Mouse (Mus musculus) CD4-positive helper T cell, adult 2 months (primary cell): ENCODE results near the gene Ebf4.

Experiments used
- DNase-seq: peaks from one replicate; pipeline ENCODE4 v3.0.0-alpha.2; 2012; ENCODE audit warnings: low read depth, missing footprints, low spot score

The Ebf4 gene

DNA sequence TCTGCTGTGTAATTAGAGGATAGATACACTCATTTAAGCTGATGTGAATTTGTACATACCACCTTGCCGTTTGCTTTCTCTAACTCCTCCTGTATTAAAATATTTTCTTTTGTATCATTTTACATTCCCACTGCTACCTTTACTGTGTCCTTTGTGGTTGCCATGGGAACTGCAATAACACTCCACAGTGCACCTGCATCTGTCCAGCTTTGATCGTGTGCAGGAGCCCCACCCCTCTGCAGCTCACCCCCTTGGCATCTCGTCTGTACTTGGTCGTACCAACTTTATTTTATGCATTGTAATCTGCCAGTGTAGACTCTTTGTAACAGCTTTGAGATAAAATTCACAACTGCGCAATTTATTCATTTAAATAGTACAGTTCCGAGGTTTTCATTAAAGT, 88.9 kb downstream of the Ebf4 start:
- DNase-seq, result no peak

DNA sequence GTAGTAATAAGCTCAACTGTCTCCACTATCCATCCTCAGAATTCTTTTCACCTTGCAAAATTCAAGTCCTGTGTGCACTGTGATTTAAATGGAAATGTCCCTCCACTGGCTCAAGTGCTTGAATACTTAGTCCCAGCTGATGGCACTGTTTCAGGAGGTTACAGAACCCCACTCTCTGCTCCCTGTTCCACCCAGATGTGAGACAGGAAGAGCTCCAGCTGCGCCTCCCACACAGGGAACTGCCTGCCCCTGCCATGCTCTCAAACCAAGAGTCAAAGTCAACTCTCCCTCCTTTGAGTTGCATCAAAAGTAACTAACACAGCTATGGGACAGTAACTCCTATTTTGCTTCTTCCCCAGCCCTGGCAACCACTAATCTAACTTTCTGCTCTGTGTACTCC, 91.2 kb downstream of the Ebf4 start:
- no peak for DNase-seq

DNA sequence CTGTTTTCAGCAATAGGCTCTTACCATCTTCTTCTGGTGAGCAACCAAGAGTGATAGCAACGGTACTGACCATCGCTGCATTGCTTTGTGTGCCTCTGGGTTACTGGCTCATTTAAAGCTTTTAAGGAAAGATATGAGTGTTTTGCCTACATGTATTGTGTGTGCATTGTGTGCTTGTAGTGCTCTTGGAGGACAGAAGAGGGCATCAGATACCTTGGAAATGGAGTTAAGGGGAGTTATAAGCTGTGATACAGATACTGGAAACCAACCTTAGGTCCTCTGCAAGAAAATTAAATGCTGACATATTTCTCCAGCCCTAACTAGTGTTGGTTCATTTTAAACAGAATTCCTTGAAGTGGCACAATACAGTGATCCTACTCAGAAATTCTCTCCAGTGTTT, 93.8 kb downstream of the Ebf4 start:
- DNase-seq, result no peak

DNA sequence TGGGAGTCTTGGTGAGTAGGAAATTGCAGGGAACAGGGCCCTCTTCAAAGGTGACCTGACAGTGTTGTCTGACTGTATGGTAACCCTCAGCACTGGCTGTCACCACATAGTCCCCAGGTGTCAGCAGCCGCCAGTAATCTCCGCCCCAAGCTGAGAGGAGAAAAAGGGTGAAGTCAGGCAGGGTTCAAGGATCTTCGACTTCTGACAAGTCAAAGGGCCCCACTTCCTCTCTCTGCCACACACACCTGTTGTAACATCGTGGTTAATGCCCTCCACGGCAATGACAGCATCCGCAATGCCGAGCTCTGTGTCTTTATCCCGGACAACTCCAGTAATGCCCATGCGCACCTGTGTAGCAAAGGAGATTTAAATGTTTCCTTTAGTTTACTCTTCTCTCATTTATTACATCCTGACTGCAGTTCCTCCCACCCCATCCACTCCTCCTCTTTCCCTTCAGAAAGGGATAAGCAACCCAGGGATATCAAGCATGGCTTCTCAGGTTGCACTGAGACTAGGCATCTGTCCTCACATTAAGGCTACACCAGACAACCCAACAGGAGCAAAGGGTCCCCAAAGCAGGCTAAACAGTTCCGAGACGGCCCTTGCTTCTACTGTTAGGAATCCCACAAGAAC, 96.1 kb downstream of the Ebf4 start:
- DNase-seq, result no peak

DNA sequence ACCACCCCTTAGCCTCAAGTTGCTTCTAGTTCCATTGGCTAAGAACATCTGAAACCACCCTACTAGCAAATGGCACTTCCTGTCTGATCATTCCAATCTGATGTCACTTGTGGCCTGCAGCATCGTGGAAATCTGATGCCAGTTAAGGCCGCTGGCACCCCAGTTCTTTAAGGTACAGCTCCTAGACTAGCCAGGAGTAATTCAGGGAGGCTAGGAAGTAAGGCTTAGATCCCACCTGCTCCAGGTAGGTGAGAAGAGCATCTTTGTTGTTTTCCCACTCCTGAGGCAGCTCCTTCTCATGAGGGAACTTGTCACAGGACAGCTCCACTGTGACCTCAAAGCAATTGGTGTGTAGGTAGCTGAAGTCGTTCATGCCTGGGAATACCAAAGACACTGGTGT, 97.9 kb downstream of the Ebf4 start:
- DNase-seq, result no peak

DNA sequence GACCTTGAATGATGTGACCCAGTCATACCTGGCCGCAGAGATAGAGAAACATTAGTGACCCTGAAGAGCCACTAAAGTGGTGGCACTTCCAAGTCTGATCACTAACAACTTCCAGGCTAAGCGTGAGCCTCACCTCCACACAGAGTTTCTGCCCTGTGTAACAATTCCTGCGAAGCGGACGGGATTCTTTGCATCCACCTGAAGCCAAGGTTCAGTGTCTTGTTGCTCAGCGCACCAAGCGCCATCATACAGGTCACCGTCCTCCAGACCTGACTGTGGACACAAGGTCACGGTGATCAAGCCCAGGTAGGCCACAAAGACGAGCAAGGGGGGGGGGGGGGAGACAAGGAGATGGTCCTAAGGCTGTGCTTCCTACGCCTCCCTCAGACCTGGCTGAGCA, 100.7 kb downstream of the Ebf4 start:
- DNase-seq, result no peak

DNA sequence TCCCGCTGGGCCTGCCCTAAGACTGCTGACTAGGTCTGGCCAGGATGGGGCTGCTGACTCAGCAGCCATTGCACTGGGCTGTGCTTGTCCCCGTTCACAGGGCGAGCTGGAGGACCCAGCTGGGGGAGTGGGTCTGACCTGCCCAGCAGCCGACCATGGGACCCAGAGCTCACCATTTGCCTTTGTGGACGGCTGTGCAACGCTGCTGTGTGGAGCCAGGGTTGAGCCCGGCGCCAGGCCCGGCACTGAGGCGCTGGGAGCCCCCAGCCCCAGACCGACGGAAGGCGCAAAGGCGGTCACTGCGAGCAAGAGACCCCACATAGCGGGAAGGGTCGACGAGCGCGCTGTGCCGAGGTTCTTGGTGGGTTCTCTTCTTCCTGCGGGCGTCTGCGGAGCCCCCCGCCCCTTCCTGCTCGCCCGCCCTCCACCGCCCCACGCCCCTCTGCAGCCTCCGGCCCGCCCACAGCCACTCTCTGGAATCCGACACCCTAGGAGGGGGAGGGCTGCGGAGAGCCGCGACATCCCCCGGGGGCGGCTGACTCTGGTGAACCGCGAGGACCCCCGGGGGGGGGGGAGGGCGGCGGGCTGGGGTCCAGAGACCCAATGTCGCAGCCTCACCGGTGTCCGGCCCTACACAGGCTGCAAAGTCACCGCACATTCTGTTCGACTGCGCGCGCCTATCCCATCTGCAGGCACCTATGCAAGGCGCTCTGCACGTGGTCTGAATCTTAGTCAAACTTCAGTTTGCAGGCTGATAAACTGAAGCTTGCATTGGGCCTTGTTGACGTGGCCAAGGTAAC, 102.4 kb downstream of the Ebf4 start, which contains the start of gene Cpxm1:
Gene Cpxm1 (minus strand): TSS at position 389 of the 800 bp plus-strand sequence.
- no peak for DNase-seq

DNA sequence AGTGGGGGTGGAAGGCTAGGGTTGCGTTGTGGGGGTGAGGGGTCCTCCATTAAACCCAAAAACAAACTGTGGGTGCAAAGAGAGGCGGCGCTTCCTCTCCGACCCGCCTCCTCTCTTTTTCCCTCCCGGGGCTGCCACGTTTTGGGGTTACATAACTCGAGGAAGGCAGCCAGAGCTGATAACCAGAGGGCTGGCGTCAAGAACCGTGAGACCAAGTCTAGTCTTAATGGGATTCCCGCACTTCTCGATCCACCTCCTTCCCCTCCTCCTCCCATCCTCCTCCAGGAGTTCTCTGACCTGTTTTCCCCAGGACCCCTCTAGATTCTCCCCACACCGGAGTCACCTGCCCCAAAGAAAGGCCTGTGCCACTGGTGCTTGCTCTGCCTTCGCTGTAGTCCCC, 103.1 kb downstream of the Ebf4 start:
- DNase-seq, result no peak

DNA sequence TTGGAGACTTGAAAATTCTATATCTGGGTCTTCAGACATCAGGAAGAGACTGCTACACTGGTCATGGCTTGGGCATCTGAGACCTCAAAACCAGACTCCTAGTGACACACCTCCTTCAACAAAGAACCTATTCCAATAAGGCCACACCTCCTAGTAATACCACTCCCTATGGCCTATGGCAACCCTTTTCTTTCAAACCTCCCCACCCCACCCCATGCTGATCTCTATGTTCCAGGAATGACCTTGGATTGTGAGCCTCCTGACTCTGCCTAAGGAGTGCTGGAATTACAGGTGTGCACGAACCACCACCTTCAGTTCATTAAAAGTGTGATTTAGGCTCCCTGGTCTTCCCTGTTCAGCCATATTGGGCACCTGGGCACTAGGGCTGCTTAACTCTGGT, 105.1 kb downstream of the Ebf4 start:
- DNase-seq, result no peak

DNA sequence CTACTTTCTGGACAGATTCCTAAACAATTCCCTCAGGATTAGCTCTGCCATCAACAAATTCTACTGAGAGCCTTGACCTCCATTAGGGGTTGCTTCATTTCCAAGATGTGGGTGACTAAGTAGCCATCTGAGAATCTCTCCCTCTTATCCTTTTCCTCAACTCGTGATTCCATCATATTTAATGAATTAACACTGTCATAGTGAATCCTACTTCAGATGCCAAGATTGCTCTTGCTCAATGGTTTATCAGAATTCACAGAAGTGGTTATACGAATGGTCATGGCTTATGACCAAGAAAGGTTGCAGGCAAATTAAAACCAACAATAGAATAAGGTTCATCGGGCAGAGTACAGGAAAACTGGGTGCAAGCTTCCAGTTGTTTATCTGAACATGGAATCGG, 106.9 kb downstream of the Ebf4 start:
- no peak for DNase-seq

DNA sequence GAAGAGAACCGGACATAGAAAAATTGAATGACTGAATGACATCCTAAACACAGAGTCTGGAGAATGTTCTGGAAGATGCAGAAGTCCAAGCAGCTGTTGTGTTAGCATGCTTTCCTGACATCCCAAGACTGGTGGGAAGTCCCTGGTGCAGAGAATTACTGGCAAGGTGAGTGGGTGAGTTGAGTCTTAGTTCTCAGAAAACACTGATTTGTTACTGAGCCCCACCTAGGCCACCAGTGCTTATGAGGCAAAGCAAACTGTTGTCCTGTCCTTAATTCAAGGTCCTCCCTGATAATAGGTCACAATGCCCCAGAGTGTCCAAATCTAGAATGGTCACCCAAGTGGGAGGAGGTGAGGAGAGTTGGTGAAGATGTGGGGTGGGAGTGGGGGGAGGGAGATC, 110.0 kb downstream of the Ebf4 start, which contains the start of the genes Gm28372 and 1700020A23Rik:
Gene Gm28372 (plus strand): TSS at position 301 of the 400 bp plus-strand sequence.
Gene 1700020A23Rik (plus strand): TSS at position 321 of the 400 bp plus-strand sequence.
- DNase-seq, result no peak

DNA sequence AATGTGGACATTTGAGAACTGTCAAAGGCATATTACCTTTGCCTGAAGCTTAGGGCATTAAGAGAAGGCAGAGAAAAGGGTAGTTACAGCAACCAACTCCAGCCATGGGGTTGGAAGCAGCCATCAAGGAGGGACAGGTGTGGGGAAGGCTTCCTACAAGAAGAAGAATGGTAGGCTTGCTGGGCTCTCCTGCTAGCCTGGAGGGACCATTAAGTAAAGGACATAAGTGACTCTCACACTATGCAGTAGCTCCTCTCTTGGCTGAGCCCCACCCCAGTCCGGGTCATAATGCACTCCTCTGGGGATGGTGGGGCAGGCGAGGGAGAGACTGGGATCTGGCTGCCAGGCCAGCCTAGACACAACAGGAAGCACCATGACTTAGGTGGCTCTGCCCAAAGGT, 111.2 kb downstream of the Ebf4 start, which contains the start of gene Tmem239:
Gene Tmem239 (plus strand): TSS at position 301 of the 400 bp plus-strand sequence.
- DNase-seq, result no peak

DNA sequence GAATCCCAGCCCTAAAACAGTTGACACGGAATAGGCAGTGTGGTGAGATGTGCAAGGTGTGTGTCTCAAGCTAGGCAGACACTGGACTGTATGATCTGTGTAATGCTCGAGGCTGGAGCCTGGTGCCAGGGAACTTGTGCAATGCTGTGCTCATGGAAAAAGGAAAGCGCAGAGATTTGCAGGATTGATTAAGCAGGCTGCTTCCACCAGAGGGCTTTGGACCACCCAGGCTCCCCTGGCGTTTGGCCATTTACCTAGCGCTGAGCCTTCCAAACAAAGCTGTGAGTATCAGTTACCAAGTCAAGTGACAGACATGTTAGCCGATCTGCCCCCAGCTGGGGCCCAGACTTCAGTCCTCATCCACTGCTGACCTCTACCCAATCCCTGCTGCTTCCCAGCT, 113.2 kb downstream of the Ebf4 start:
- DNase-seq, result no peak

DNA sequence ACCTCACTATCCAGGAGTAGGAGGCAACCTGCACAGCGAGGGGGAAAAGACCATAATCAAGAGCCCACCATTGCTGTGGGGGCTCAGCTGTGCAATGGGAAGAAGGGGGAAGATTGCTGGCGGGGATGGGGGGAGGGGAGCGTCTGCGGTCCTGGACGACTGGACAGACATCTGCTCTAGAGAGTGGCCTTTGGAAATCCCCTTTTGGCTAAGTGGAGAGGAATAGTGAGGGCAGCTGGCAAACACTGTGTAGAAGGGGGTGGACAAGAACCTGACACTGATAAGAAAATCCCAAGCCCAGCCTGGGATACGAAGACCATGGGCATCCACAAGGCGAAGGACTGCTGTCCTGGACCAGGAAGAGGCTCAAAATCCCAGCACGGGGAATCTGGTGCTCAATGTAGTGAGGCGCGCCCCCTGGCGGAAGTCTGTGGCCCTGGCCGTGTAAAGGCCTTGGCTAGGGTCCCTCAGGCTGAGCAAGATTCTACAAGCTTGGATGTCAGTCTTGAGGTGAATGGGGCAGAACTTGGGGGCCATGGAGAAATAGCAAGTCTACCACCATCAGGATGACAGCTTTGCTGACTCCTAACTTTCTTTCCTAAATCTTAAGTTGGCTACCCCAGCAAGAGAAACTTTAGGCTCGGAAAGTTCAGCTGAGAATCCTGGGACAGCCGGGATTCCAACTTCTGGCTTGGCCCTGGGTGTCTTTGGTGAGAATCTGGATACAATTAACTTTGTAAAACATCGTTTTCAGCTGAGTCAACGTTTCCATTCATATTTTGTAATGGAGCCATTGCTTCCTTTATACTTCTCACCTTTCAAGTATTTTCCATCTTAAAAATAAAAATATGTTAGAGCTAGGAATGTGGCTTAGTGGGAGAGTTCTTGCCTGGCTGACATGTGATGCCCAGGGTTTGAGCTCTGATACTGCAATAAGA, 116.9 kb downstream of the Ebf4 start:
- peak; percentile 54 for DNase-seq

DNA sequence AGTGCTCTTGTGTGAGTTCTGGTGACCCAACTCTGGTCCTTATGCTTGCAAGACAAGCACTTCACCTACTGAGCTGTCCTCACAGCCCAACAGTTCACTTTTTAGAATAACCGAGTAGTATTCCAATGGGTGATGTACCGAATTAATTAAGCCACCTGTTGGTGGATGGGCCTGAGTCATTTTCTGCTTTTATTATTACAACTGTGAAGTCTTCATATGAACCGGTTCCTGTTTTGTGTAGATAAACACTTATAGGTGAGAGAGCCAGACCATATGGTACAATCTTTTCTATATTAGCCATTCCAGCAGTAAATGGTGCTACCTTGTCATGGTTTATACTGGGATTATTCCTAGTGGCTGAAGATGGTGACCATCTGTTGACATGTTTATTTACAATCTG, 117.8 kb downstream of the Ebf4 start:
- no peak for DNase-seq

DNA sequence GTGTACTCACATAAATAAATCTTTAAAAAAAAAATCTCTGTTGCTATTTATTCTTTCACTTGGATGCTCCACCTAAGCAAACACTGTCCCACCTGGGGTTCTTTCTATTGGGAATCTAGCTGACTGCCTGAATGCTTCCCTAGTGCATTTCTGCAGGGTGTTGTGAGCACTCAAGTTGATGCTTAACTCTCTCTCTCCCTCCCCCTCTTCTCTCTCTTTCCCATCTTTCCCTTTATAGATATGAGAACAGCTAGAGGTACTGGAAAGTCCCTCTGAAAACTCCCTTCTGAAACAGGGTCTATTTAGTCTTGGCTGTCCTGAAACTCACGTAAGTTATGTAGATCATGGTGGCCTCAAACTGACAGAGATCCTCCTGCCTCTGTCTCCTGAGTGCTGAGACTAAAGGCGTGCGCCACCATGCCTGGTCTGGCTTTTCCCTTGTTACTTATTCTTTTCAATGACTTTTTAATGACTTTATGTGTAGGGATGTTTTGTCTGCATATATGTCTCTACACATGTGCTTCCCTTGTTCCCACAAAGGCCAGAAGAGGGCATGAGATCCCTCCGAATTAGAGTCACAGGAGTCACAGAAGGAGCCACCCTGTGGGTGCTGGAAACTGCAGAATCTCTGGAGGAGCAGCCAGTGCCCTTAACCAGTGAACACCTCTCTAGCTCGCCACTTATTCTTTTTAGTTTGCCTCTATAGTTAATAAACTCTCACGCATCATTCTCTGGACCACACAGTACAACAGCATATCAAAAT, 119.3 kb downstream of the Ebf4 start:
- no peak for DNase-seq
